Mouse (Mus musculus): ENCODE results near the gene Cyp2ab1.

GRCm38 (mm10) chr16:20359643-20360295 is 34.6 kb upstream of the Cyp2ab1 start:
- no peak for TF ChIP-seq FLI1 (IDR thresholded peaks at IDR 0.05; ENCODE audit: low read length)
- no peak for TF ChIP-seq GATA1 (IDR thresholded peaks at IDR 0.05; ENCODE audit: borderline replicate concordance, low read length)
